Mouse (Mus musculus) heart, adult 2 months (tissue): ENCODE results near the gene Dmpk.

Source experiments
- CTCF ChIP-seq: fragments of 200-600 bp; IDR thresholded peaks from 2 replicates; pipeline ENCODE4 v1.8.1; 2022; ENCODE audit warnings: antibody characterized with exemption, mild to moderate bottlenecking, moderate library complexity
- EP300 ChIP-seq: fragments of 200-500 bp; IDR thresholded peaks from 2 replicates; pipeline ENCODE4 v1.6.1; 2011; ENCODE audit warnings: low read depth, low read length, control low read depth; ENCODE audit not compliant: insufficient read depth
- POLR2A ChIP-seq: fragments of 200-500 bp; IDR thresholded peaks from 2 replicates; pipeline ENCODE4 v1.6.1; 2011; ENCODE audit warnings: mild to moderate bottlenecking, low read depth, low read length, control low read depth; ENCODE audit not compliant: insufficient read depth

DNA sequence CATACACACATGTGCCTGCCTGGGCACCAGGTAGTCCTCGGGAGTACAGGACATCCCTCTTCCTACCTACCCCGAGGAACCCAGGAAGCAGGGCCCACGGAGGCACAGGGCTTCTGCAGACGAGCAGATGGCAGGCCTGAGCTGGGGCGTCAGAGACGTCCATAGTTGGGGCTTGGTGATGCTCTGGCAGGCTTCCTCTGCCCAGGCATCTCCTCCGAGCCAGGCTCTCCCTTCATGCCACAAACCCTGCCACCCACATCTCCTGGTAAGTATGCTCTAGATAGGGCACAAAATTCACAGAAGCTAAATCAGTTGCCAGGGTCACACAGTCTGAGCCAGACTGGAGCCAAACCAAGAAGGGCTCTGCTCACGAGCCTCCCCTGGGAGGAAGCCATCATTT, 33.5 kb upstream of the Dmpk start:
- no peak for TF ChIP-seq POLR2A
- no peak for TF ChIP-seq EP300
- TF ChIP-seq CTCF, result no peak
